Mouse (Mus musculus): ENCODE data around the gene Xpnpep1. TPM values are rescaled to one million over a fixed set of nuclear protein-coding genes. Genes with fewer than 3 reads are reported as not detected.

Gene Xpnpep1
- polyA plus RNA-seq, 1 experiment from 2014 or later: 150 TPM

Small RNA genes within 50 kb of the gene (microRNA-seq; reads per million reads assigned to microRNA genes)
- not detected for gene Mir6407

Other genes starting within 250 kb of the Xpnpep1 start
- gene Add3, start 100.2 kb upstream of the Xpnpep1 start, polyA plus RNA-seq (2016; fragmentation: Nextera tagmentation; extraction: Ambion mirVana): 48.7 and 50.2 TPM in 2 replicates

All from midbrain, embryonic 10.5 days (tissue).